Mouse (Mus musculus): ENCODE measurements around the gene Ak1. TPM values are rescaled to one million over a fixed set of nuclear protein-coding genes. Genes with fewer than 3 reads are reported as not detected.

Gene Ak1
- polyA plus RNA-seq, 1 experiment from 2014 or later: 31.7 TPM

DNA sequence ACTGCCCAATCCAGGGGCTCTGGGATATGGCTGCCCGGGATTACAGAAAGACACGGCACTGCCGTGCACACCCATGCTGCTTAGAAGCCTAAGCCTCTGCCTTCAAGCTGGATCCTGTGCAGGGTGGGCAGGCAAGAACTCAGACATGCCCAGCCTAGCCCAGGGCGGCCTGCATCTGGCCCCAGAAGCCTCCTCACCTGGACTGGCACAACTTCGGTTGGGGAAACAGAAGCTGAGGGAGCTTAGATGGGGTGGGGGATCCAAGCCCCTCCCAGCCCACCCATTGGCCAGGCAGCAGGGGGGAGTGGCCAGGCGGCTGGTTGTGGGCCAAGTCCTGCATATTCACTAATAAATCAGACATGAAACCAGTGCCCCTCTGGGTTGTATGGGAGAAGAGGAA lies 60.2 kb downstream of the Ak1 start:
- no peak overlapping the region for H3K27ac ChIP-seq (ENCODE audit: low read length)
- H3K4me2 ChIP-seq (replicated peaks; ENCODE audit: low read depth, low read length): no peak overlapping the region
- no peak for ATAC-seq
- H3K9ac ChIP-seq (replicated peaks; ENCODE audit: low read depth): no peak overlapping the region
- no peak overlapping the region for H3K4me3 ChIP-seq (ENCODE audit: low read depth, low read length)
- WGBS: 62% methylated on average over 6 of the region's 6 CpGs
- no peaks in the 10 kb centered on the region for H3K27me3 ChIP-seq (replicated peaks; ENCODE audit: insufficient read depth, low read length)
- peaks cover 14% of the 10 kb centered on the region for H3K36me3 ChIP-seq (ENCODE audit: insufficient read depth, low read length)
- no peak for DNase-seq (ENCODE audit: low spot score)
- H3K4me1 ChIP-seq (ENCODE audit: insufficient read depth, low read depth, low read length): no peaks in the 10 kb centered on the region
- no peaks in the 10 kb centered on the region for H3K9me3 ChIP-seq (ENCODE audit: low read length)
- TF ChIP-seq EP300 (IDR thresholded peaks at IDR 0.05): no peak
- TF ChIP-seq CTCF (IDR thresholded peaks at IDR 0.05): no peak

DNA sequence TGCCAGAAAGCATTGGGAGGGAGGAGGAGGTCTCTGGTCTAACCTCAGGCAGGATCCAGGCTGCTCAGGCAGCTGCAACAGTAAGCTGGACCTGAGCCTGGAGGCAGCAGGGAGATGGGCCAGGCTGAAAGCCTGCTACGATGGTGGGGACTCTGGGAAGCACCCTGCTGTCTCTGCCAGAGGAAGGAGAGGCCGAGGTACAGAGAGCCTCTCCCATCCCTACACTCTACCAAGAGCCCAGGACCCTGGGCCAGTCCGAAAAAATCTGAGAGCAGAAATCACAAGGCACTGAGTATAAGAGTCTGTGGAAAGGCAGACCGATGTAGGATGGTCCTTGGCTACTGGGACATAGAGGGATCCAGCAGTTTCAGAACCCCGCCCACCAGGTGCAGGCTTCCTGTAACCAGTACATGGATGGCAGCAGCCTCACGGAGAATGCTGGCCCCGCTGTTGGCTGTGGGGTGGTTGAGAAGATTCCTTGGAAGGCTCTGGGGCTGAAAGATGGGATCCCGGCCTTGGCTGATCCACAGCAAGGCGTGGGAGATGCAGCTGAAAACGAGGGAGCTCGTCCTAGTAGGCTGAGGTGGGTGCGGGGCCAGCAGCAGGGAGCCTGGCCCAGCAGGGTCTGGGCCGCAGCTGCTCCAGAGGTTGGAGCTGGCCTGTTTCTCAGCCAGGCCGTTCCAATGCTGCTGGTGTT lies 61.3 kb downstream of the Ak1 start:
- H3K4me2 ChIP-seq (replicated peaks; ENCODE audit: low read depth, low read length): no peak overlapping the region
- TF ChIP-seq CTCF (IDR thresholded peaks at IDR 0.05) (no peak), EP300 (IDR thresholded peaks at IDR 0.05) (no peak)
- DNase-seq (ENCODE audit: low spot score): no peak
- no peak overlapping the region for H3K27ac ChIP-seq (ENCODE audit: low read length)
- peaks cover 14% of the 10 kb centered on the region; the same call in 1 of the 2 replicates for H3K36me3 ChIP-seq (ENCODE audit: insufficient read depth, low read length)
- no peaks in the 10 kb centered on the region for H3K9me3 ChIP-seq (ENCODE audit: low read length)
- no peaks in the 10 kb centered on the region for H3K27me3 ChIP-seq (replicated peaks; ENCODE audit: insufficient read depth, low read length)
- H3K4me1 ChIP-seq (ENCODE audit: insufficient read depth, low read depth, low read length): no peaks in the 10 kb centered on the region
- H3K9ac ChIP-seq (replicated peaks; ENCODE audit: low read depth): no peak overlapping the region
- no peak for ATAC-seq
- H3K4me3 ChIP-seq (ENCODE audit: low read depth, low read length): no peak overlapping the region
- 83% methylated on average over 14 of the region's 14 CpGs for WGBS

DNA sequence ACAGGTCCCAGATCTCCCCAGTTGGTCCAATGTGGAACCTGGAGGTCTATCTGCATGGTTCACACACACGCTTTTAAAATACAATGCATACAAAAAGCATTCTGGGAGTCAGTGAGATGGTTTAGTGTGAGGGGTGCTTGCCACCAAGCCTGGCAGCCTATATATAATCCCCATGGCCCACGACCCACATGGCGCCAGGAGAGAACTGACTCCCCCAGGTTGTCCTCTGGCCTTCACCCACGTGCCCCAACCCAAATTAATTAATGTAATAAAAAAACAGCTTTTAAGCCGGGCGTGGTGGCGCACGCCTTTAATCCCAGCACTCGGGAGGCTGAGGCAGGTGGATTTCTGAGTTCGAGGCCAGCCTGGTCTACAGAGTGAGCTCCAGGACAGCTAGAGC lies 62.1 kb downstream of the Ak1 start:
- WGBS: 94% methylated on average over 10 of the region's 10 CpGs
- no peak overlapping the region for H3K27ac ChIP-seq (ENCODE audit: low read length)
- TF ChIP-seq EP300 (IDR thresholded peaks at IDR 0.05) (no peak), CTCF (IDR thresholded peaks at IDR 0.05) (no peak)
- no peak overlapping the region for H3K4me3 ChIP-seq (ENCODE audit: low read depth, low read length)
- ATAC-seq: no peak
- H3K27me3 ChIP-seq (replicated peaks; ENCODE audit: insufficient read depth, low read length): no peaks in the 10 kb centered on the region
- H3K9ac ChIP-seq (replicated peaks; ENCODE audit: low read depth): no peak overlapping the region
- H3K36me3 ChIP-seq (ENCODE audit: insufficient read depth, low read length): peaks cover 8% of the 10 kb centered on the region; the same call in 1 of the 2 replicates
- no peak for DNase-seq (ENCODE audit: low spot score)
- no peaks in the 10 kb centered on the region for H3K9me3 ChIP-seq (ENCODE audit: low read length)
- no peak overlapping the region for H3K4me2 ChIP-seq (replicated peaks; ENCODE audit: low read depth, low read length)
- no peaks in the 10 kb centered on the region for H3K4me1 ChIP-seq (ENCODE audit: insufficient read depth, low read depth, low read length)

MicroRNAs encoded within 50 kb of the gene (microRNA counts, 519-probe panel; counts per million panel counts)
- not detected for microRNA mmu-miR-1954

Small RNA genes lying within 50 kb of the gene (microRNA-seq; reads per million reads assigned to microRNA genes)
- gene Gm47291: not detected
- gene Mir1954: not detected

Other genes with a start within 250 kb of the Ak1 start
- 73.4 and 78.1 TPM in 2 replicates for gene 1110008P14Rik, start 239.8 kb upstream of the Ak1 start, polyA plus RNA-seq (2015; fragmentation: Nextera tagmentation; extraction: Ambion mirVana)
- gene Lcn2, start 233.5 kb upstream of the Ak1 start, polyA plus RNA-seq (2015; fragmentation: Nextera tagmentation; extraction: Ambion mirVana): 223 and 355 TPM in 2 replicates
- gene Ptges2, start 225.9 kb upstream of the Ak1 start, polyA plus RNA-seq (2015; fragmentation: Nextera tagmentation; extraction: Ambion mirVana): 21.8 and 22.9 TPM in 2 replicates
- 4.1 and 4.6 TPM in 2 replicates for gene Naif1, start 171.3 kb upstream of the Ak1 start, polyA plus RNA-seq (2015; fragmentation: Nextera tagmentation; extraction: Ambion mirVana)
- gene Slc25a25, start 170.3 kb upstream of the Ak1 start, polyA plus RNA-seq (2015; fragmentation: Nextera tagmentation; extraction: Ambion mirVana): 16.7 and 21.5 TPM in 2 replicates
- 8.0 and 8.4 TPM in 2 replicates for gene Fam102a, start 86.4 kb upstream of the Ak1 start, polyA plus RNA-seq (2015; fragmentation: Nextera tagmentation; extraction: Ambion mirVana)
- 103 and 112 TPM in 2 replicates for gene Dpm2, start 50.9 kb upstream of the Ak1 start, polyA plus RNA-seq (2015; fragmentation: Nextera tagmentation; extraction: Ambion mirVana)
- not detected in 2 replicates for gene Pip5kl1, start 47.0 kb upstream of the Ak1 start, polyA plus RNA-seq (2015; fragmentation: Nextera tagmentation; extraction: Ambion mirVana)
- not detected in 2 replicates for gene 9430097D07Rik, start 46.1 kb upstream of the Ak1 start, polyA plus RNA-seq (2015; fragmentation: Nextera tagmentation; extraction: Ambion mirVana)
- 32.0 and 38.9 TPM in 2 replicates for gene St6galnac4, start 34.7 kb upstream of the Ak1 start, polyA plus RNA-seq (2015; fragmentation: Nextera tagmentation; extraction: Ambion mirVana)
- 13.4 and 14.4 TPM in 2 replicates for gene St6galnac6, start 22.0 kb upstream of the Ak1 start, polyA plus RNA-seq (2015; fragmentation: Nextera tagmentation; extraction: Ambion mirVana)
- gene Eng, start 24.8 kb downstream of the Ak1 start, polyA plus RNA-seq (2015; fragmentation: Nextera tagmentation; extraction: Ambion mirVana): 118 and 130 TPM in 2 replicates
- gene Fpgs, start 82.4 kb downstream of the Ak1 start, polyA plus RNA-seq (2015; fragmentation: Nextera tagmentation; extraction: Ambion mirVana): 12.6 and 15.6 TPM in 2 replicates
- 62.8 and 68.7 TPM in 2 replicates for gene Cdk9, start 91.3 kb downstream of the Ak1 start, polyA plus RNA-seq (2015; fragmentation: Nextera tagmentation; extraction: Ambion mirVana)
- 51.8 and 53.5 TPM in 2 replicates for gene Sh2d3c, start 99.3 kb downstream of the Ak1 start, polyA plus RNA-seq (2015; fragmentation: Nextera tagmentation; extraction: Ambion mirVana)
- gene 6330409D20Rik, start 119.3 kb downstream of the Ak1 start, polyA plus RNA-seq (2015; fragmentation: Nextera tagmentation; extraction: Ambion mirVana): 0.30 TPM in 2 replicates
- 60.9 and 63.5 TPM in 2 replicates for gene Tor2a, start 135.5 kb downstream of the Ak1 start, polyA plus RNA-seq (2015; fragmentation: Nextera tagmentation; extraction: Ambion mirVana)
- 1.8 and 2.4 TPM in 2 replicates for gene Ttc16, start 153.9 kb downstream of the Ak1 start, polyA plus RNA-seq (2015; fragmentation: Nextera tagmentation; extraction: Ambion mirVana)
- 2.9 and 3.3 TPM in 2 replicates for gene Ptrh1, start 154.0 kb downstream of the Ak1 start, polyA plus RNA-seq (2015; fragmentation: Nextera tagmentation; extraction: Ambion mirVana)
- gene Cfap157, start 162.7 kb downstream of the Ak1 start, polyA plus RNA-seq (2015; fragmentation: Nextera tagmentation; extraction: Ambion mirVana): 2.2 and 5.2 TPM in 2 replicates
- 22.2 and 22.4 TPM in 2 replicates for gene Stxbp1, start 225.5 kb downstream of the Ak1 start, polyA plus RNA-seq (2015; fragmentation: Nextera tagmentation; extraction: Ambion mirVana)